Mouse (Mus musculus): ENCODE measurements around the gene Hist1h2bf. TPM values are rescaled to one million over a fixed set of nuclear protein-coding genes. Genes with fewer than 3 reads are reported as not detected.
A peak's percentile ranks its signal among the peaks of the same experiment; 100 is the strongest.
"Not testable (repeated sequence)": the region's sequence is repeated elsewhere in the genome, so short reads cannot be mapped to it uniquely, and the experiment has no call there.

Hist1h2bf gene
- polyA plus RNA-seq, 1 experiment from 2014 or later, result 5.4 TPM

GRCm38 (mm10) chr13:23571022-23571503, 2.9 kb downstream of the Hist1h2bf start, which contains the start of the genes Hist1h2ae and Hist1h2bg:
Gene Hist1h2ae (minus strand): TSS chr13:23571220.
Gene Hist1h2bg (plus strand): TSS chr13:23571396.
- WGBS, result under 1% methylated on average over 18 of the region's 18 CpGs
- H3K36me3 ChIP-seq (ENCODE audit: control insufficient read depth, insufficient read depth, low read length), result no peaks in the 10 kb centered on the region
- peak within 1 kb of the TSS; percentile 80 for H3K4me2 ChIP-seq (ENCODE audit: low read depth, severe bottlenecking)
- peak; percentile 93 for ATAC-seq (ENCODE audit: insufficient number of reproducible peaks, low FRiP score, low TSS enrichment, low read depth)
- 0 out of 2 replicates have a peak, but pooled peaks cover 3% of the 10 kb centered on the region for H3K4me1 ChIP-seq (ENCODE audit: control insufficient read depth, insufficient read depth, low read length)
- peak within 1 kb of the TSS; percentile 95 for H3K27ac ChIP-seq (replicated peaks; ENCODE audit: low read depth, low read length)
- no peaks in the 10 kb centered on the region for H3K9me3 ChIP-seq (ENCODE audit: control insufficient read depth, low read length)
- peak within 1 kb of the TSS; percentile 32 for H3K4me3 ChIP-seq (ENCODE audit: low read depth, low read length)
- H3K27me3 ChIP-seq (ENCODE audit: control insufficient read depth, insufficient read depth, low read length), result no peaks in the 10 kb centered on the region
- H3K9ac ChIP-seq (ENCODE audit: low read length), result peak within 1 kb of the TSS; percentile 71
- peak; percentile 78 for DNase-seq (ENCODE audit: low spot score)

GRCm38 (mm10) chr13:23570261-23571021, 3.6 kb downstream of the Hist1h2bf start:
- not testable (repeated sequence) for H3K4me1 ChIP-seq (ENCODE audit: control insufficient read depth, insufficient read depth, low read length); H3K36me3 ChIP-seq (ENCODE audit: control insufficient read depth, insufficient read depth, low read length); H3K9me3 ChIP-seq (ENCODE audit: control insufficient read depth, low read length); H3K27me3 ChIP-seq (ENCODE audit: control insufficient read depth, insufficient read depth, low read length); ATAC-seq (ENCODE audit: insufficient number of reproducible peaks, low FRiP score, low TSS enrichment, low read depth)
- peak overlapping the region; percentile 47 for H3K4me2 ChIP-seq (ENCODE audit: low read depth, severe bottlenecking)
- 1% methylated on average over 19 of the region's 41 CpGs for WGBS
- H3K4me3 ChIP-seq (ENCODE audit: low read depth, low read length), result peak overlapping the region; percentile 26
- DNase-seq (ENCODE audit: low spot score), result peak; percentile 46
- peak overlapping the region; percentile 95 for H3K27ac ChIP-seq (replicated peaks; ENCODE audit: low read depth, low read length)
- peak overlapping the region; percentile 62 for H3K9ac ChIP-seq (ENCODE audit: low read length)

- H3K9me3 ChIP-seq (ENCODE audit: control insufficient read depth, low read length), result no peaks in the 10 kb centered on the region
- H3K9ac ChIP-seq (ENCODE audit: low read length), result no peak overlapping the region
- 91% methylated on average over 2 of the region's 2 CpGs for WGBS
- H3K27ac ChIP-seq (replicated peaks; ENCODE audit: low read depth, low read length), result peak overlapping the region; percentile 96; the same call in 1 of the 2 replicates
- ATAC-seq (ENCODE audit: insufficient number of reproducible peaks, low FRiP score, low TSS enrichment, low read depth), result no peak
- no peak for DNase-seq (ENCODE audit: low spot score)
- H3K36me3 ChIP-seq (ENCODE audit: control insufficient read depth, insufficient read depth, low read length), result no peaks in the 10 kb centered on the region
- no peak overlapping the region for H3K4me2 ChIP-seq (ENCODE audit: low read depth, severe bottlenecking)
- H3K27me3 ChIP-seq (ENCODE audit: control insufficient read depth, insufficient read depth, low read length), result no peaks in the 10 kb centered on the region
- no peak overlapping the region for H3K4me3 ChIP-seq (ENCODE audit: low read depth, low read length)
- H3K4me1 ChIP-seq (ENCODE audit: control insufficient read depth, insufficient read depth, low read length), result no peaks in the 10 kb centered on the region
These were observed 9.5 kb downstream of the Hist1h2bf start for GRCm38 (mm10) chr13:23564482-23564881.

GRCm38 (mm10) chr13:23562699-23563462, 11.1 kb downstream of the Hist1h2bf start:
- no peaks in the 10 kb centered on the region for H3K27me3 ChIP-seq (ENCODE audit: control insufficient read depth, insufficient read depth, low read length)
- H3K4me3 ChIP-seq (ENCODE audit: low read depth, low read length), result peak overlapping the region; percentile 18
- no peaks in the 10 kb centered on the region for H3K36me3 ChIP-seq (ENCODE audit: control insufficient read depth, insufficient read depth, low read length)
- H3K9me3 ChIP-seq (ENCODE audit: control insufficient read depth, low read length), result no peaks in the 10 kb centered on the region
- H3K9ac ChIP-seq (ENCODE audit: low read length), result peak overlapping the region; percentile 53
- ATAC-seq (ENCODE audit: insufficient number of reproducible peaks, low FRiP score, low TSS enrichment, low read depth), result peak; percentile 65; the same call in 1 of the 2 replicates
- no peaks in the 10 kb centered on the region for H3K4me1 ChIP-seq (ENCODE audit: control insufficient read depth, insufficient read depth, low read length)
- H3K4me2 ChIP-seq (ENCODE audit: low read depth, severe bottlenecking), result peak overlapping the region; percentile 54
- peak; percentile 64 for DNase-seq (ENCODE audit: low spot score)
- H3K27ac ChIP-seq (replicated peaks; ENCODE audit: low read depth, low read length), result peak overlapping the region; percentile 96
- WGBS, result 4% methylated on average over 18 of the region's 18 CpGs

GRCm38 (mm10) chr13:23561883-23562659, 11.9 kb downstream of the Hist1h2bf start, which contains the start of gene Hist1h3e:
Gene Hist1h3e (minus strand): TSS chr13:23562369.
- under 1% methylated on average over 42 of the region's 67 CpGs for WGBS
- Histone ChIP-seq H3K27ac (replicated peaks; ENCODE audit: low read depth, low read length) (peak within 1 kb of the TSS; percentile 96), H3K4me2 (ENCODE audit: low read depth, severe bottlenecking) (peak within 1 kb of the TSS; percentile 54)

GRCm38 (mm10) chr13:23561531-23561882, 12.5 kb downstream of the Hist1h2bf start:
- Histone ChIP-seq H3K27ac (replicated peaks; ENCODE audit: low read depth, low read length) (peak overlapping the region; percentile 96), H3K4me2 (ENCODE audit: low read depth, severe bottlenecking) (peak overlapping the region; percentile 54), H3K4me3 (ENCODE audit: low read depth, low read length) (peak overlapping the region; percentile 31)
- H3K9me3 ChIP-seq (ENCODE audit: control insufficient read depth, low read length); H3K36me3 ChIP-seq (ENCODE audit: control insufficient read depth, insufficient read depth, low read length); H3K9ac ChIP-seq (ENCODE audit: low read length); H3K4me1 ChIP-seq (ENCODE audit: control insufficient read depth, insufficient read depth, low read length); DNase-seq (ENCODE audit: low spot score); ATAC-seq (ENCODE audit: insufficient number of reproducible peaks, low FRiP score, low TSS enrichment, low read depth); H3K27me3 ChIP-seq (ENCODE audit: control insufficient read depth, insufficient read depth, low read length): not testable (repeated sequence)
- WGBS, result 0% methylated on average over 2 of the region's 5 CpGs

More at GRCm38 (mm10) chr13:23561883-23562659, 11.9 kb downstream of the Hist1h2bf start, which contains the start of gene Hist1h3e:
- peak; percentile 96 for DNase-seq (ENCODE audit: low spot score)
- H3K36me3 ChIP-seq (ENCODE audit: control insufficient read depth, insufficient read depth, low read length); H3K9me3 ChIP-seq (ENCODE audit: control insufficient read depth, low read length); H3K4me1 ChIP-seq (ENCODE audit: control insufficient read depth, insufficient read depth, low read length); H3K27me3 ChIP-seq (ENCODE audit: control insufficient read depth, insufficient read depth, low read length): not testable (repeated sequence)
- Histone ChIP-seq H3K9ac (ENCODE audit: low read length) (peak within 1 kb of the TSS; percentile 53), H3K4me3 (ENCODE audit: low read depth, low read length) (peak within 1 kb of the TSS; percentile 31)
- ATAC-seq (ENCODE audit: insufficient number of reproducible peaks, low FRiP score, low TSS enrichment, low read depth), result peak; percentile 99

- not testable (repeated sequence) for H3K27me3 ChIP-seq (ENCODE audit: control insufficient read depth, insufficient read depth, low read length); H3K27ac ChIP-seq (replicated peaks; ENCODE audit: low read depth, low read length); H3K36me3 ChIP-seq (ENCODE audit: control insufficient read depth, insufficient read depth, low read length); ATAC-seq (ENCODE audit: insufficient number of reproducible peaks, low FRiP score, low TSS enrichment, low read depth); H3K9me3 ChIP-seq (ENCODE audit: control insufficient read depth, low read length); H3K4me3 ChIP-seq (ENCODE audit: low read depth, low read length); H3K4me1 ChIP-seq (ENCODE audit: control insufficient read depth, insufficient read depth, low read length); H3K9ac ChIP-seq (ENCODE audit: low read length); DNase-seq (ENCODE audit: low spot score)
- H3K4me2 ChIP-seq (ENCODE audit: low read depth, severe bottlenecking), result peak overlapping the region; percentile 13; the same call in 1 of the 2 replicates
- 32% methylated on average over 2 of the region's 2 CpGs for WGBS
These were observed 13.3 kb downstream of the Hist1h2bf start for GRCm38 (mm10) chr13:23560699-23561098.
